Mouse (Mus musculus): ENCODE measurements at regions not wholly inside any gene's neighbourhood (a gene's known extent, or its start where the extent isn't known, plus 50 kb on each side); places are given as distances from the start of the nearest gene placed in this dataset.

DNA sequence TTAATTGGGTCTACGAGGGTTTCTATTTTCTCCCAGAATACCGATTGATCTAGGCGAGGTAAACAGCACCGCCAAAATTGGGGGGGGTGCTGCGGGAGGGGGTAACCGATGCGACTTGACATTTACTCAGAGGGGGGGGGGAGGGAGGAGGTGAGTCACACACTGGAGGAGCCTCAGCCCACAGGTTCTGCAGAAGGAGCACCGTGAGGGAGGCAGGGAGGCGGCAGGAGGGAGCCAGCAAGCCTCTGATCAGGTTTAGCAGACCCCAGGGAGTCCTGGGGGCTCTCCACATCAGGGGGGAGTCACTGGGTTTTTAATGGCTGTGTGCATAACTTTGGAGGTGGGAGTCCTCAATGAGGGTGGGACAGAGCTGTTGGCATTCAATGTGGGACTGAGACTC, 51.3 kb upstream of the Ier5l start:
- 30% methylated on average over 9 of the region's 9 CpGs for WGBS
- no peaks in the 10 kb centered on the region for H3K4me1 ChIP-seq

GRCm38 (mm10) chr2:30525831-30526230, 51.8 kb upstream of the Ier5l start:
- Histone ChIP-seq H3K4me1 (no peaks in the 10 kb centered on the region), H3K36me3 (no peaks in the 10 kb centered on the region), H3K27me3 (no peaks in the 10 kb centered on the region), H3K9ac (replicated peaks) (no peak overlapping the region), H3K9me3 (no peaks in the 10 kb centered on the region), H3K4me2 (replicated peaks) (no peak overlapping the region), H3K4me3 (no peak overlapping the region), H3K27ac (replicated peaks) (no peak overlapping the region)
- WGBS: 69% methylated on average over 3 of the region's 3 CpGs
- ATAC-seq (replicated peaks): no peak

More for the DNA sequence above, 51.3 kb upstream of the Ier5l start:
- Histone ChIP-seq H3K4me3 (no peak overlapping the region), H3K27me3 (no peaks in the 10 kb centered on the region), H3K9me3 (no peaks in the 10 kb centered on the region), H3K36me3 (no peaks in the 10 kb centered on the region), H3K27ac (replicated peaks) (no peak overlapping the region), H3K4me2 (replicated peaks) (no peak overlapping the region), H3K9ac (replicated peaks) (no peak overlapping the region)
- no peak for ATAC-seq (replicated peaks)

DNA sequence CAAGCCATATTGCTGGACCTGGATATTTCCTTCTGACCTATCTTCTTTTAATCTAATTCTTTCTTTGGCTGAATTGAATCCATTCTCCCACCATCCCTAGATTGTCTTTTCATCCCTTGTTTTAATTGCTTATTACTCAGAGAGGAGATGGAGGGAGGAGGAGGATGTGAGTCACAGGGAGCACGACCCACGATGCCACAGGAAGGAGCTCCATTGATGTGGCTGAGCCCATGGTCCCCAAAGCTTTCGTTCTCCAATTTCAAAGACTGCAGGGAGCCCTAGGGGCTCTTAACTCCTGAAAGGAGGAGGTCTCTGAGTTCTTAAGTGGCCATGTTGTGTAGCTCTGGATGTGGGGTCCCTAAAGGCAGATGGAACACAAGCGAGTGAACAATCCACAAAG, 53.5 kb upstream of the Ier5l start:
- no peak for ATAC-seq (replicated peaks)
- Histone ChIP-seq H3K4me1 (no peaks in the 10 kb centered on the region), H3K27me3 (no peaks in the 10 kb centered on the region), H3K9me3 (no peaks in the 10 kb centered on the region), H3K27ac (replicated peaks) (no peak overlapping the region), H3K4me3 (no peak overlapping the region), H3K9ac (replicated peaks) (no peak overlapping the region), H3K36me3 (no peaks in the 10 kb centered on the region), H3K4me2 (replicated peaks) (no peak overlapping the region)
- 40% methylated on average over 4 of the region's 4 CpGs for WGBS

DNA sequence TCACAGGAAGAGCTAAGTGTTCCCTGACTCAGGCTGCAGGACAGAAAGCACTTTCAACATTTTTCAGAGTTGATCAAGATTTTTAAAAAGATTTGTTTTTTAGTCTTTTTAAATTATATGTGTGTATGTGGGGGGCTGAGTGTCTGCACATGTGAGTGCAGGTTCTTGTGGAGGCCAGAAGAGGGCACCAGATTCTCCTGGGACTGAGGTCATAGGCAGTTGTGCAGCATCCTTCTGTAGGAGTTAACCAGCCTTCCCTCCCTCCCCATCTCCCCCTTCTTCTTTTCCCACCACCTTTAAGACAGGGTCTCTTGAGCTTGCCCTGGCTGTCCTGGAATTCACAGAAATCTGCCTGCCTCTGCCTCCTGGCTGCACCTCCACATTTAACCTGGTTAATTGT, 58.9 kb upstream of the Ier5l start:
- no peak for ATAC-seq (replicated peaks)
- no peak overlapping the region for H3K4me2 ChIP-seq (replicated peaks)
- H3K9ac ChIP-seq (replicated peaks): no peak overlapping the region
- H3K27me3 ChIP-seq: no peaks in the 10 kb centered on the region
- no peak overlapping the region for H3K27ac ChIP-seq (replicated peaks)
- no peaks in the 10 kb centered on the region for H3K36me3 ChIP-seq
- no peaks in the 10 kb centered on the region for H3K9me3 ChIP-seq
- H3K4me3 ChIP-seq: no peak overlapping the region
- no peaks in the 10 kb centered on the region for H3K4me1 ChIP-seq

- WGBS: 94% methylated on average over 6 of the region's 6 CpGs
- H3K27ac ChIP-seq (replicated peaks): no peak overlapping the region
- no peaks in the 10 kb centered on the region for H3K4me1 ChIP-seq
- H3K9me3 ChIP-seq: no peaks in the 10 kb centered on the region
- H3K27me3 ChIP-seq: no peaks in the 10 kb centered on the region
- H3K36me3 ChIP-seq: no peaks in the 10 kb centered on the region
- no peak overlapping the region for H3K9ac ChIP-seq (replicated peaks)
- H3K4me2 ChIP-seq (replicated peaks): no peak overlapping the region
- no peak for ATAC-seq (replicated peaks)
- no peak overlapping the region for H3K4me3 ChIP-seq
These were observed 59.3 kb upstream of the Ier5l start for GRCm38 (mm10) chr2:30533367-30533766.

DNA sequence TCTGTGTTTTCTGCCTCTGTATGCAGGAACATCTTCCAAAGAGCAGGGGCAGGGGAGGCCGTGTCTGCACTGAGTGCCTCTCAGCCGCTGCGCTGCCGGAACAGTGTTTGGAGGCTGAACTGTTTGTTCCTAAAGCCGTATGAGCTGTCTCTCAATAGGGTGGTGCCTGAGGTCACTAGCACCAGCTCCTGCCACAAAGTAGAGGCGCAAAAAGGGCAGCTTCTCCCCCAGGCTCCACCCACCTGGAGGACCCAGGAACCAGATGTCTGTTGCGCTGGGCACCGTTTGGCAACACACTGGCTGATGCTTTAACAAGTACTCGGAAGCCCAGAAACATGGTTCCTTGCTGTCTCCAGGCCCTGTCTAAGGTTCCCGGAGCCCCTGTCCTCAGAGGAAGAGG, 60.4 kb upstream of the Cstad start:
- no peak for ATAC-seq (replicated peaks)
- Histone ChIP-seq H3K4me2 (replicated peaks) (no peak overlapping the region), H3K27ac (replicated peaks) (no peak overlapping the region), H3K36me3 (no peaks in the 10 kb centered on the region), H3K27me3 (no peaks in the 10 kb centered on the region), H3K9me3 (no peaks in the 10 kb centered on the region), H3K4me3 (no peak overlapping the region), H3K9ac (replicated peaks) (no peak overlapping the region), H3K4me1 (no peaks in the 10 kb centered on the region)
- 68% methylated on average over 10 of the region's 10 CpGs for WGBS

- Histone ChIP-seq H3K9me3 (no peaks in the 10 kb centered on the region), H3K27me3 (no peaks in the 10 kb centered on the region), H3K27ac (replicated peaks) (no peak overlapping the region), H3K9ac (replicated peaks) (no peak overlapping the region), H3K36me3 (no peaks in the 10 kb centered on the region), H3K4me2 (replicated peaks) (no peak overlapping the region), H3K4me1 (peaks cover 4% of the 10 kb centered on the region; the same call in 1 of the 2 replicates), H3K4me3 (no peak overlapping the region)
- 92% methylated on average over 1 of the region's 1 CpGs for WGBS
- ATAC-seq (replicated peaks): no peak
These were observed 55.5 kb upstream of the Cstad start for GRCm38 (mm10) chr2:30539305-30539704.

GRCm38 (mm10) chr2:30541541-30541940, 53.3 kb upstream of the Cstad start:
- Histone ChIP-seq H3K27ac (replicated peaks) (no peak overlapping the region), H3K9ac (replicated peaks) (0 out of 2 replicates have a peak overlapping the region, but pooled peaks have one; percentile 7)

DNA sequence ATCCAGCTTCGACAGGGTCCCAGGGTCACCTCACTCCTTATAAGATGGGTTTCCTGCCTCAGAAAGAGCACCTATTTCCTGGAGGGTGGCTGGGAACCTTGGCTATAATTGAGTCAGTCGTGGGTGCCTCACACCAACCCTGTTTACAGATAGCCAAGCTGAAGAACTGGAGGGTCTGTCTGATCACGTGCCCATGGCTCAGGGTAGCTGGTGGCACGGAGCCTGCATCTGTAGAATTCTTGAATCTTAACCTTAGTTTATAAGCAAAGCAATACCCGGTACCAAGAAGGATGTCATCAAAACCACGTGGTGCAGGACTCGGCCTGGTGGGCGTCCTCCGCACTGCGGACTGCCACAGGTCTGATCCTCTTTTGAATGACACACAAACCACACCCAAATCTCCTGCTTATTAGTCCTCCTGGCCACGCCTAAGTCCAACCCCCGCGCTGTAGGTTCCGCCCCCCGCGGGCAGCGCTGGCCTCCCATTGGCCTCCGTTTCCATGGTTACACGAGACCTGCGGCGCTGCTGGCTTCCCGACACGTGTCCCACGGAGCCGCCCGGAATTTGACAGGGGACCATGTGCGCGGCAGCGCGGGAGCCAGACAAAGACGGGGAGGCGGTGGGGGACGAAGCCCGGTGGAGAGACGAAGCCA, 49.9 kb upstream of the Cstad start:
- 2% methylated on average over 35 of the region's 35 CpGs for WGBS
- H3K4me3 ChIP-seq: peak overlapping the region; percentile 19
- H3K27ac ChIP-seq (replicated peaks): peak overlapping the region; percentile 76
- H3K27me3 ChIP-seq: no peaks in the 10 kb centered on the region
- H3K9ac ChIP-seq (replicated peaks): 0 out of 2 replicates have a peak overlapping the region, but pooled peaks have one; percentile 5
- H3K4me1 ChIP-seq: peaks cover 34% of the 10 kb centered on the region
- no peaks in the 10 kb centered on the region for H3K9me3 ChIP-seq
- H3K4me2 ChIP-seq (replicated peaks): peak overlapping the region; percentile 44
- ATAC-seq (replicated peaks): peak; percentile 93
- H3K36me3 ChIP-seq: no peaks in the 10 kb centered on the region

More at GRCm38 (mm10) chr2:30541541-30541940, 53.3 kb upstream of the Cstad start:
- no peak overlapping the region for H3K4me2 ChIP-seq (replicated peaks)
- peaks cover 27% of the 10 kb centered on the region for H3K4me1 ChIP-seq
- WGBS: 47% methylated on average over 4 of the region's 4 CpGs
- H3K27me3 ChIP-seq: no peaks in the 10 kb centered on the region
- H3K4me3 ChIP-seq: no peak overlapping the region
- ATAC-seq (replicated peaks): no peak
- no peaks in the 10 kb centered on the region for H3K9me3 ChIP-seq
- no peaks in the 10 kb centered on the region for H3K36me3 ChIP-seq
